Comparison of ENCODE assay signal across 24 mouse cellular contexts in genomic region chr3:30097713-30098112, GRCm38 (mm10).
DNase-seq lines count a peak whose midpoint lies in the region; ATAC-seq and TF ChIP-seq lines count a peak whose summit lies in the region.
"Had no signal": no experiment of that assay in that cellular context is flagged by ENCODE, and none has a peak within 500 bp of the region (broad histone marks: within the 10 kb centered on the region; RNA-seq: fewer than 3 reads in every experiment).

No protein-coding gene starts in this region.

- H3K4me1 ChIP-seq in heart, embryonic 15.5 days (replicated peaks), result peaks cover 5% of the 10 kb centered on the region; the same call in 1 of the 2 replicates
- peaks cover 7% of the 10 kb centered on the region; the same call in 1 of the 2 replicates for H3K4me1 ChIP-seq in lung, embryonic 14.5 days (ENCODE audit: insufficient read depth)
- peaks cover 8% of the 10 kb centered on the region; the same call in 1 of the 2 replicates for H3K4me1 ChIP-seq in lung, postnatal 0 days (ENCODE audit: insufficient read depth, low read depth, low read length)
- H3K4me1 ChIP-seq: embryonic facial prominence, embryonic 15.5 days; forebrain, embryonic 15.5 days; hindbrain, embryonic 12.5 days; liver, embryonic 15.5 days; midbrain, embryonic 13.5 days; neural tube, embryonic 12.5 days had no signal

- TF ChIP-seq EP300 in lung, postnatal 0 days (IDR thresholded peaks at IDR 0.05), result no peak

- H3K9ac ChIP-seq in heart, embryonic 15.5 days, result no peak overlapping the region
- H3K9ac ChIP-seq in lung, embryonic 14.5 days, result no peak overlapping the region
- H3K9ac ChIP-seq in lung, postnatal 0 days (replicated peaks; ENCODE audit: low read depth), result no peak overlapping the region
- H3K9ac ChIP-seq: embryonic facial prominence, embryonic 15.5 days; forebrain, embryonic 15.5 days; hindbrain, embryonic 12.5 days; liver, embryonic 15.5 days; midbrain, embryonic 13.5 days; neural tube, embryonic 12.5 days had no signal

- no peak overlapping the region for H3K4me3 ChIP-seq in heart, embryonic 15.5 days
- H3K4me3 ChIP-seq in lung, embryonic 14.5 days (ENCODE audit: low read depth, low read length), result no peak overlapping the region
- H3K4me3 ChIP-seq in lung, postnatal 0 days (ENCODE audit: low read depth, low read length), result no peak overlapping the region
- H3K4me3 ChIP-seq: embryonic facial prominence, embryonic 15.5 days; forebrain, embryonic 15.5 days; hindbrain, embryonic 12.5 days; liver, embryonic 15.5 days; megakaryocyte, embryonic 14.5 days; midbrain, embryonic 13.5 days; neural tube, embryonic 12.5 days had no signal

- ATAC-seq in heart, embryonic 15.5 days (replicated peaks; ENCODE audit: insufficient number of reproducible peaks, insufficient read depth, low FRiP score, low read depth), result no peak
- ATAC-seq in lung, embryonic 14.5 days (ENCODE audit: insufficient read depth), result no peak
- no peak for ATAC-seq in lung, postnatal 0 days
- ATAC-seq: activated CD4-positive, CD25-positive, alpha-beta regulatory T cell, adult 4 months; forebrain, embryonic 15.5 days; midbrain, embryonic 13.5 days had no signal

- no peak for DNase-seq in heart, adult 8-10 months (ENCODE audit: low spot score)
- DNase-seq in lung, embryonic 14.5 days, result peak; percentile 78
- DNase-seq in lung, postnatal 0 days (ENCODE audit: low spot score), result no peak
- peak; percentile 60 for DNase-seq in adipocyte (ENCODE audit: low spot score)
- DNase-seq in gastrocnemius, postnatal 10 days, result no peak
- DNase-seq in cerebellum, adult 9-11 months, result no peak
- DNase-seq: adrenal gland, postnatal 10 days; B cell, adult 2 months; cerebellum, adult 2 months; heart, postnatal 10 days; kidney, adult 11 months; kidney, postnatal 14 days; liver; right cerebral cortex, postnatal 14 days; spleen, adult 18-20 months had no signal

- H3K4me2 ChIP-seq in heart, embryonic 15.5 days, result no peak overlapping the region
- no peak overlapping the region for H3K4me2 ChIP-seq in lung, embryonic 14.5 days
- no peak overlapping the region for H3K4me2 ChIP-seq in lung, postnatal 0 days (replicated peaks; ENCODE audit: low read depth, low read length)
- H3K4me2 ChIP-seq: embryonic facial prominence, embryonic 15.5 days; forebrain, embryonic 15.5 days; hindbrain, embryonic 12.5 days; liver, embryonic 15.5 days; midbrain, embryonic 13.5 days; neural tube, embryonic 12.5 days had no signal

- no peak for TF ChIP-seq CTCF in lung, embryonic 14.5 days (IDR thresholded peaks at IDR 0.05; ENCODE audit: low read depth)
- TF ChIP-seq CTCF in lung, postnatal 0 days (IDR thresholded peaks at IDR 0.05), result no peak

- H3K9me3 ChIP-seq in heart, embryonic 15.5 days (replicated peaks), result no peaks in the 10 kb centered on the region
- H3K9me3 ChIP-seq in lung, embryonic 14.5 days (ENCODE audit: low read depth, low read length), result no peaks in the 10 kb centered on the region
- H3K9me3 ChIP-seq in lung, postnatal 0 days (ENCODE audit: low read length), result no peaks in the 10 kb centered on the region
- H3K9me3 ChIP-seq: embryonic facial prominence, embryonic 15.5 days; forebrain, embryonic 15.5 days; hindbrain, embryonic 12.5 days; liver, embryonic 15.5 days; megakaryocyte, embryonic 14.5 days; midbrain, embryonic 13.5 days; neural tube, embryonic 12.5 days had no signal

- H3K27ac ChIP-seq in heart, embryonic 15.5 days, result peak overlapping the region; percentile 50
- H3K27ac ChIP-seq in lung, embryonic 14.5 days (ENCODE audit: low read depth), result peak overlapping the region; percentile 38; the same call in 1 of the 2 replicates
- H3K27ac ChIP-seq in lung, postnatal 0 days (ENCODE audit: low read length), result no peak overlapping the region
- H3K27ac ChIP-seq: embryonic facial prominence, embryonic 15.5 days; forebrain, embryonic 15.5 days; hindbrain, embryonic 12.5 days; liver, embryonic 15.5 days; midbrain, embryonic 13.5 days; neural tube, embryonic 12.5 days had no signal

- no peaks in the 10 kb centered on the region for H3K27me3 ChIP-seq in heart, embryonic 15.5 days
- H3K27me3 ChIP-seq in lung, embryonic 14.5 days (ENCODE audit: insufficient read depth, low read length), result no peaks in the 10 kb centered on the region
- H3K27me3 ChIP-seq in lung, postnatal 0 days (replicated peaks; ENCODE audit: insufficient read depth, low read length), result no peaks in the 10 kb centered on the region
- H3K27me3 ChIP-seq: embryonic facial prominence, embryonic 15.5 days; forebrain, embryonic 15.5 days; hindbrain, embryonic 12.5 days; liver, embryonic 15.5 days; megakaryocyte, embryonic 14.5 days; midbrain, embryonic 13.5 days; neural tube, embryonic 12.5 days had no signal

- WGBS in heart, embryonic 15.5 days, result 65% methylated on average over 3 of the region's 3 CpGs
- 56% methylated on average over 3 of the region's 3 CpGs for WGBS in lung, embryonic 14.5 days
- 54% methylated on average over 3 of the region's 3 CpGs for WGBS in lung, postnatal 0 days

- H3K36me3 ChIP-seq in heart, embryonic 15.5 days, result no peaks in the 10 kb centered on the region
- no peaks in the 10 kb centered on the region for H3K36me3 ChIP-seq in lung, embryonic 14.5 days (ENCODE audit: insufficient read depth)
- no peaks in the 10 kb centered on the region for H3K36me3 ChIP-seq in lung, postnatal 0 days (ENCODE audit: insufficient read depth, low read length)
- H3K36me3 ChIP-seq: embryonic facial prominence, embryonic 15.5 days; forebrain, embryonic 15.5 days; hindbrain, embryonic 12.5 days; liver, embryonic 15.5 days; midbrain, embryonic 13.5 days; neural tube, embryonic 12.5 days had no signal

Comparison
In these comparisons a context has a peak if more than half of its experiments do, and no peak if none do; other contexts are left out.
1. DNase-seq: peak in lung, embryonic 14.5 days (single experiment) and adipocyte (single experiment); none in heart, adult 8-10 months (single experiment), lung, postnatal 0 days (single experiment), gastrocnemius, postnatal 10 days (single experiment) and cerebellum, adult 9-11 months (single experiment).